Mouse (Mus musculus) Patski (cell line): ENCODE data around the gene Lrrc28. TPM values are rescaled to one million over a fixed set of nuclear protein-coding genes. Genes with fewer than 3 reads are reported as not detected.

Experiments used
- ATAC-seq: fragments of 100-300 bp; one replicate; pipeline ENCODE4 v1.8.0; 2021
- CTCF ChIA-PET: fragments of 350-600 bp; sonication (Branson Sonifier 250); formaldehyde crosslinking; loops from one replicate; lab custom pipeline; 2022; ENCODE audit warnings: inconsistent platforms; lab: Charles Lee
- POLR2A ChIA-PET: fragments of 350-600 bp; sonication (Branson Sonifier 250); formaldehyde crosslinking; loops from one replicate; lab custom pipeline; 2022; ENCODE audit warnings: antibody characterized with exemption, inconsistent platforms; lab: Charles Lee
- DNase-seq: peaks from one replicate; pipeline ENCODE4 v3.0.0-alpha.2; 2011; ENCODE audit warnings: low read depth, low spot score
- H3K27me3 ChIP-seq: fragments of 371-371 bp; one replicate; pipeline ENCODE4 v1.5.1; 2021
- CTCF ChIP-seq: fragments of 100-300 bp; IDR thresholded peaks from one replicate; pipeline ENCODE4 v1.5.1; 2021
- in situ Hi-C: fragments of 300-500 bp; cut with MboI; formaldehyde crosslinking; loops from 3 replicates; pipeline ENCODE4 v1.11.1; 2018; ENCODE audit warnings: low pct_unique_long_range_greater_than_20kb, mixed read lengths
- polyA plus RNA-seq: library from polyadenylated mRNA; unstranded; gene quantifications from one replicate; pipeline ENCODE4 v1.2.3, GENCODE M21; 2021

Gene Lrrc28
- polyA plus RNA-seq, 1 experiment from 2014 or later: 13.0 TPM

DNA sequence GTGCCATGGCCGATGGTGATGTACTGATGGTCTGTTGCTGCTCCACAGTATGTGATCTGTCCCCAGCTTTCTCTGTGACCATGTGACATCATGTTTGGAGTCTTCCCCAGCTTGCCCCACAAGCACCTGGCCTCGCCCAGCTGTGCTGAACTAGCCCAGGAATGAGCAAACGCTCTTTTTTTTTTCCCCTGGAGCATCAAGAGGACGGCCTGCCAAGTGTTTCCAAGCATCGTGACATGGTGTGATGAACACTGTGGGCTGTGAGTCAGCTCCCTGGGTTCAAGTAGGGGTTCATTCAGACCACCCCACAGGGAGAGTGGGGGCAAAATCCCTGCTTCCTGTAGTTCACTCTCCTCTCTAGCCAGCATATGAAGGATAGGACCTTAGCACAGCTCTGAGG is 28.6 kb upstream of the Lrrc28 start:
- CTCF ChIA-PET: interaction anchor here (1.1 to 2.8 kb wide), 4 partner anchors 46 to 90 kb away, joined by 4 to 43 read pairs (median 8); partner anchors contain the start of gene Synm

GRCm38 (mm10) chr7:67672650-67673049 is 27.6 kb upstream of the Lrrc28 start:
- ATAC-seq (peak; percentile 84), DNase-seq (peak; percentile 76)
- H3K27me3 ChIP-seq: no peaks in the 10 kb centered on the region
- in situ Hi-C loops: loop anchor here (25.0 kb wide), 1 partner anchor 640 kb away; no protein-coding TSS in a partner anchor
- ChIA-PET CTCF (interaction anchor here (0.6 to 2.8 kb wide), 19 partner anchors 9 to 630 kb away, joined by 3 to 43 read pairs (median 3); partner anchors contain the start of gene Synm), POLR2A (interaction anchor here (1.6 kb wide), 1 partner anchor 87 kb away, joined by 6 read pairs; the partner anchor contains the start of gene Synm)
- peak; percentile 97 for TF ChIP-seq CTCF

More for the DNA sequence above, 28.6 kb upstream of the Lrrc28 start:
- DNase-seq (peak; percentile 90), ATAC-seq (peak; percentile 82)
- TF ChIP-seq CTCF: no peak
- in situ Hi-C loops: loop anchor here (25.0 kb wide), 1 partner anchor 639 kb away; no protein-coding TSS in a partner anchor
- no peaks in the 10 kb centered on the region for H3K27me3 ChIP-seq
- POLR2A ChIA-PET: interaction anchor here (1.6 kb wide), 1 partner anchor 86 kb away, joined by 6 read pairs; the partner anchor contains the start of gene Synm

DNA sequence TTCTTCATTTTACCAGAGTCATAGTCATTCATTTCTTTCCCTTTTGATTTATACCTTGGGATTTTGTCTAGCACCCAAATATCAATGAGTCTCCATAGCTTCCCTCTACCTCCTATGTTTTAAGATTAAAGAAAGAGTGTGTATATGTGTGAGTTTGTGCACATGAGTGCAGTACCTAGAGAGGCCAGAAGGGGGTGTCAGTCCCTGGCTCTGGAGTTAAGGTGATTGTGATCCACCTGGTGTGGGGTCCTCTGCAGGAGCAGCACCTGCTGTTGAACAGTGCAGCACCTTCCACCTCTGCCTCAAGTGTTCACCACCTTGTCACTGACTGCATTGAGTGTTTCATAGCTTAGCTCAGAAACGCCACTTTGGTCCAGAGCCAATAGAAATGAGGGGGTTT is 25.9 kb upstream of the Lrrc28 start:
- DNase-seq (no peak), ATAC-seq (no peak)
- no peak for TF ChIP-seq CTCF
- ChIA-PET POLR2A (no interaction called here), CTCF (interaction anchor here (1.2 kb wide), 1 partner anchor 17 kb away, joined by 3 read pairs; no protein-coding TSS in a partner anchor)
- in situ Hi-C loops: loop anchor here (25.0 kb wide), 1 partner anchor 641 kb away; no protein-coding TSS in a partner anchor
- H3K27me3 ChIP-seq: no peaks in the 10 kb centered on the region

DNA sequence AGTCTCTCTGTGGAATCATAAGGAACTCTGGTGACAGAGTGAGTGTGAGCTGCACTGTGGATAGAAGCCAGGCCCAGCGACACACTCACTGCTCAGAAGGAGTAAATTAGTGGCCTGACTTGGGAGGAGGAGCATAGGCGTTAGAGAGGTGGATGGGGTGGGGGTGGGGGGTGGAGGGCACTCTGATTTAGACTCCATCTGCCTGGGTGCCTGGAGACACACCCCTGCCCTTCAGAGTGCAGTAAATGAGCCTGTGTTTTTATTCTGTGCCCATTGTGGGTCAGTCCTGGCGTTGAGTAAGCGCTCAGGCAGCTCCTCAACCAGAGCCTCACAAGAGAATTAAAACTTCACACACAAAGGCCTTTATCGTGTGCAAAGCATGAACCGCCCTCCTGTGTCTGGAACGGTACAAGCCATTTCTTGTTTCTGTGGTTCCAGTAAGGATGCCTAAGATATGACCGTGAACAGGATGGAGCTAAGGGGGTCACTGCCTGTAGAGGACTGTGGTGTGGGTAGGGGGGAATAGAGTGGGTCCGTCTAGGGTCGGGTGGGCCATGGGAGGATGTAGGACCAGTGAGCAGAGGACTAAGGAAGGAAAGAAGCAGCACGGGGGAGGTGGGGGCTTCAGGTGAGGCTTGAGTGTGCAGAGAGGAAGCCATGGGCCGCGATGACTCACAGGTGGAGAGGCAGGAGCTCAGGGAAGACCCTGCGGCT is 19.1 kb upstream of the Lrrc28 start:
- POLR2A ChIA-PET: interaction anchor here (0.5 to 1.4 kb wide), 2 partner anchors 39 to 1545 kb away, joined by 3 read pairs; no protein-coding TSS in a partner anchor

GRCm38 (mm10) chr7:67662424-67662823 is 17.4 kb upstream of the Lrrc28 start:
- ATAC-seq (no peak), DNase-seq (no peak)
- in situ Hi-C loops: loop anchor here (25.0 kb wide), 1 partner anchor 650 kb away; no protein-coding TSS in a partner anchor
- ChIA-PET CTCF (interaction anchor here (1.2 to 1.5 kb wide), 3 partner anchors 10 to 102 kb away, joined by 3 to 4 read pairs (median 3); no protein-coding TSS in a partner anchor), POLR2A (no interaction called here)
- TF ChIP-seq CTCF: no peak
- no peaks in the 10 kb centered on the region for H3K27me3 ChIP-seq

More for the DNA sequence above, 19.1 kb upstream of the Lrrc28 start:
- no peak for TF ChIP-seq CTCF
- in situ Hi-C loops: loop anchor here (25.0 kb wide), 1 partner anchor 648 kb away; no protein-coding TSS in a partner anchor
- DNase-seq: no peak
- no peaks in the 10 kb centered on the region for H3K27me3 ChIP-seq
- CTCF ChIA-PET: interaction anchor here (1.4 kb wide), 1 partner anchor 9 kb away, joined by 5 read pairs; no protein-coding TSS in a partner anchor
- no peak for ATAC-seq

DNA sequence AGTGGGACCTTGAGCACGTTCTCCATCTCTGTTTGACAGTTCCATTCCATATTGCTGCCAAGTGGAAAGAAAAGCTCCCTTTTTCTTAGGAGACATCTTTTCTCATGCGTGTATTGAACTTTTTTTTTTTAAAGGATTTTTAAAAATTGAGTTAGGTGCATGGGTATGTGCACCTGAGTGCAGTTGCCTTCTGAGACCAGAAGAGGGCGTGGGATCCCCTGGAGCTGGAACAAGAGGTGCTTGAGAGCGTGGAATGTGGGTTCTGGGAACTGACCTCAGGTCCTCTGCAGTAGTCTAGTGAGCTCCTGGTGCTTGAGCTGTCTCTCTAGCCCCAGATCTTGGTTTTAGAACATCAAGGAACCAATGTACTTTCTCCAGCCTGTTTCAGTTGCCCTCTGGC is 13.0 kb upstream of the Lrrc28 start:
- in situ Hi-C loops: loop anchor here (10.0 to 25.0 kb wide), 2 partner anchors 287 to 654 kb away; no protein-coding TSS in a partner anchor
- DNase-seq: no peak
- ChIA-PET CTCF (interaction anchor here (0.9 kb wide), 1 partner anchor 14 kb away, joined by 3 read pairs; no protein-coding TSS in a partner anchor), POLR2A (interaction anchor here (1.1 kb wide), 1 partner anchor 10 kb away, joined by 3 read pairs; no protein-coding TSS in a partner anchor)
- ATAC-seq: no peak
- no peak for TF ChIP-seq CTCF
- H3K27me3 ChIP-seq: no peaks in the 10 kb centered on the region

- no peaks in the 10 kb centered on the region for H3K27me3 ChIP-seq
- CTCF ChIA-PET: interaction anchor here (0.9 to 1.4 kb wide), 2 partner anchors 8 to 104 kb away, joined by 4 to 5 read pairs; partner anchors contain the start of gene Synm
- TF ChIP-seq CTCF: no peak
- DNase-seq: no peak
- POLR2A ChIA-PET: no interaction called here
- ATAC-seq: no peak
- in situ Hi-C loops: loop anchor here (10.0 to 25.0 kb wide), 2 partner anchors 290 to 657 kb away; no protein-coding TSS in a partner anchor
Observed at GRCm38 (mm10) chr7:67655186-67655585, 10.1 kb upstream of the Lrrc28 start.

DNA sequence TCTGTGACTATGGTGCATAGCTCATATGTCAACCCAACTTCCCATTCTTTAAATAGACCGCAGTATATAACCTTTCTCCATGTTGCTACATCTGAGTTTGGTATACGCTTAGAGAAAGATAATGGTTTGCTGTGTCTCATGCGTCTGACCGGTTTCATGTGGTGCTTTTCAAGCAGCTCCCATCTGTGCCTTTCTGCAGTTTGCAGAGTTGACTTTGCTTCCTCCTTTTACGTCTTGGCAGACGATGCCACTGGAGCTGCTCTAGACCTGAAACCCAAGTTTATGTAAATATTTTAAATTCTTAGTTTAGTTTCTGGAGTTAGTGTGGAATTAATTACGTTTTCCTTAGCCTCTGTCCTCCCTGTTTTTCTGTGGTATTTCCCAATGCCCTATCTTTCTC is 9.6 kb upstream of the Lrrc28 start:
- in situ Hi-C loops: loop anchor here (10.0 to 25.0 kb wide), 2 partner anchors 290 to 658 kb away; no protein-coding TSS in a partner anchor
- ChIA-PET CTCF (interaction anchor here (0.9 to 1.4 kb wide), 2 partner anchors 9 to 104 kb away, joined by 4 to 5 read pairs; partner anchors contain the start of gene Synm), POLR2A (no interaction called here)
- ATAC-seq (no peak), DNase-seq (no peak)
- TF ChIP-seq CTCF: no peak
- no peaks in the 10 kb centered on the region for H3K27me3 ChIP-seq

- ATAC-seq: no peak
- ChIA-PET CTCF (interaction anchor here (0.8 to 1.0 kb wide), 2 partner anchors 9 to 10 kb away, joined by 3 read pairs; no protein-coding TSS in a partner anchor), POLR2A (no interaction called here)
- TF ChIP-seq CTCF: no peak
- in situ Hi-C loops: loop anchor here (10.0 to 25.0 kb wide), 2 partner anchors 293 to 660 kb away; no protein-coding TSS in a partner anchor
- DNase-seq: no peak
- no peaks in the 10 kb centered on the region for H3K27me3 ChIP-seq
Observed at GRCm38 (mm10) chr7:67652211-67652610, 7.1 kb upstream of the Lrrc28 start.

- no peak for TF ChIP-seq CTCF
- H3K27me3 ChIP-seq: no peaks in the 10 kb centered on the region
- CTCF ChIA-PET: interaction anchor here (0.9 to 1.2 kb wide), 2 partner anchors 19 to 111 kb away, joined by 3 read pairs; partner anchors contain the start of gene Synm
- no peak for DNase-seq
- POLR2A ChIA-PET: no interaction called here
- in situ Hi-C loops: no loop called here
- no peak for ATAC-seq
Observed at GRCm38 (mm10) chr7:67648376-67648775, 3.3 kb upstream of the Lrrc28 start.
